Mouse (Mus musculus) spleen, postnatal 4 days (tissue): ENCODE results near the gene Stxbp1.
A peak's percentile ranks its signal among the peaks of the same experiment; 100 is the strongest.

Experiments used
- DNase-seq, 2 experiments: peaks; one replicate each; pipeline ENCODE4 v3.0.0; 2022; ENCODE audit warnings: low spot score in 2 of 2

Stxbp1 gene

DNA sequence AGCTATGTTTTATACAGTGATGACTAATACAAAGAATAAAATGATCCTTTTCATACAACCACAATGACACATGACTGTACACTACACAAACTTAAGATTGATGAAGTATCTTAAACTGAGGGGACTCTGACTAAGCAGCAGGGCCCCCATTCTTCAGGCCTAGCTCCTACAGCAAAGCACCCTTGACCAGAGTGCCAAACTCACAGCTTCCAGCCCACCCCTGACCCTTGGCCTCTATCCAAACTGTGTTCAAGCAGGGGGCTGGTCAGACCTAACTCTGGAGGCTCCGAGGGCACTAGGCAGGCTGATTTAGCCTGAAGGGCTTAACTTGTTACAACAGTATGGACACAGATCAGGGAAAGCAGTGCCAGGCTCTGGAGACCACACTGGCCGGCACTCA, 58.5 kb downstream of the Stxbp1 start:
- no peak for DNase-seq

GRCm38 (mm10) chr2:32787176-32787575, 59.9 kb downstream of the Stxbp1 start:
- no peak for DNase-seq

DNA sequence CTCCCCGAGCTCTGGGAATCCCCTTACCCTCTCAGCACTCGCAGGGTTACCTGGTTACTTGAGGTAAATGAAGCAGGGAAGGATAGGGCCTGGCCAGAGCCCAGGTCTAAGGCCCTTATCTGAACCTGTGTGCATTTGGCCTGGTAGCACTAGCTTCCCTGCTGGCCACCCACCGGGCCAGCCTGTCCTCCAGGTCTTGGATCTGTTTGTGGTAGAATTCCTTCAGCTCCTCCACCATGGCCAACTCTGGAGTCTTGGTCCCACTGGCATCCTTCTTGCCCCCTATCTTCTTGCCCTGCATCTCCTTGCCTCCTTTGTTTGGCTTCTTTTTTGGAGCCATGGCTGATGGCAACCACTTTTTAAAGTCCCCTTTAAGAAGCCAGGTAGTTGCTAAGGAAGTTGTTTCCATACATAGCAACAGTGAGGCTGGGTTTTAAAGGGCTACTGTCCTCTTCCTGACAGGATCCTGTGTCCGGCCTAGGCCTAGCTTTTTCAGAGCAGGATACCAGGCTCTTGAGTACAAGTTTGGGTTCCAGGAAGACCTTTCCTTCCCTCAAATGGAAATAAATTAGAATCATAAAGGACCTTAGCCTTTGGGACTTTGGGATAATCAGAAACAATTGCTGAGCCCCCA, 62.9 kb downstream of the Stxbp1 start, which contains the start of gene Cfap157:
TSS of gene Cfap157 (minus strand) at position 381 of the 634 bp plus-strand sequence.
- no peak for DNase-seq

DNA sequence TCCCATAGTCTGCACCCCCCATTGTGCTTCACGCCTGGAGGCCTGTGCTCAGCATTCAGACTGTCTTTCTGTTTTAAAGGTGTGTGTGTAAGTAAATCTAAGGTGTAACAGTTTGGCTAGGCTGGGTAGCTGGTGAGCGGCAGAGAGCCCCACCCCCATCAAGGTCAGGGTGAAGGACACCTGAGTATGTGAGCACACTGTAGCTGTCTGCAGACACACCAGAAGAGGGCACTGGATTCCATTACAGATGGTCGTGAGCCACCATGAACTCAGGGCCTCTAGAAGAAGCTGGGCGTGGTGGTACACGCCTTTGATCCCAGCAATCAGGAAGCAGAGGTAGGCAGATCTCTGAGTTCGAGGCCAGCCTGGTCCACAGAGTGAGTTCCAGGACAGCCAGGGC, 65.3 kb downstream of the Stxbp1 start:
- DNase-seq = no peak

DNA sequence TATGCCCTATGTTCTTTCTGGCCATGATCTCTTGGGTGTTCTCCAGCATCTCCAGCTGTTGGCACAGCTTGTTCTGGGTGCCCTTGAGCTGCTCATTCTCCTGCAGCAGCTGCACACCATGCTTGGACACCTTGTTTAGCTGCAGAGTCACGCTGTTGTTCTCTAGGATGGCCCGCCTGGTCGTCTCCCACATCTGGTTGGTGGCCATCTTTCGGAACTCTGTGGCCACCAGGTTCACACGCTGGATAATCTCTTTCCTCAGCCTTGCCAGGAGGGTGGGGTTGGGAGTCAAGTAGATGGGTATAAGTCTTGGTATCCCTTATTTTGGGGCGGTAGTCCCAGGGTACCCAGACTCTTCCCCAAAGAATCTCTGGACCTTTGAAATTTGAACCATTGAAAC, 67.3 kb downstream of the Stxbp1 start:
- DNase-seq = no peak

DNA sequence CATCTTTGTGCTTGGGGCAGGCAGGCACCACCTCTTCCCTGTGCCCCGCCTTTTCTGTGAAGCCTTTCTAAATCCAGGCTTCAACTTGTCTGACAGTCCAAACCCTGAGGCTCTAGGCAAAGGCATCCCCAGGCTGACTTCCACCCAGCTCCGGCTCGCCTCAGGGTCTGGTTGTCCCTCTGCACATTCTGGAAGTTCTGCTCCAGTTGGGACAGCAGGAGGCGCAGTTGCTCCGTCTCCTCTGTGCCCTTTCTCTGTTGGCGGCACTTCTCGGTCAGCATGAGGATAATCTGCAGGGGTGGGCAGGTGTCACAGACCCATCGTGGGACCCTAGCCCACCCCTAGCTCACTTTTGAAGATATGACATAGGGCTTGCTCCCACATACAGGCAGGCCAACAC, 67.9 kb downstream of the Stxbp1 start:
- peak; percentile 42 to 79 for DNase-seq

DNA sequence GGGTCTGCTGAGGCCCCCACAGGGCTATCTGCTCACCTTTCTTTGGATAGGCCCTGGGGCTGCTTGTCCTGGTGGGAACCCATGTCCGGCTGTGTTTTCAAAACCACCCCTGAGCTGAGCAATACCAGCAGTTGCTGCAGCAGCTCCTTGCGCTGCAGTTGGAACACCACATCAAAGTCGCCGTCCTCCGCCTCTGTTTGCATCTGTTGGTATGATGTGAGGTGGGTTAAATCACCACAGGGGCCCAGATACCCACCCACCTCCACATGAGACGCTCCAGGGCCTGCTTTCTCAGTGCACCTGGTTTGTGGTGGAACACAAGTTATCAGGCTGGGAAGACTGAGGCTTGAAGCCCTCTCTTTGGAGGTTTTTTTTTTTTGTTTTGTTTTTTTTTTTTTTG, 69.0 kb downstream of the Stxbp1 start:
- no peak for DNase-seq

GRCm38 (mm10) chr2:32776192-32776591, 70.9 kb downstream of the Stxbp1 start:
- DNase-seq = peak in 1 of 2 experiments; percentile 22

DNA sequence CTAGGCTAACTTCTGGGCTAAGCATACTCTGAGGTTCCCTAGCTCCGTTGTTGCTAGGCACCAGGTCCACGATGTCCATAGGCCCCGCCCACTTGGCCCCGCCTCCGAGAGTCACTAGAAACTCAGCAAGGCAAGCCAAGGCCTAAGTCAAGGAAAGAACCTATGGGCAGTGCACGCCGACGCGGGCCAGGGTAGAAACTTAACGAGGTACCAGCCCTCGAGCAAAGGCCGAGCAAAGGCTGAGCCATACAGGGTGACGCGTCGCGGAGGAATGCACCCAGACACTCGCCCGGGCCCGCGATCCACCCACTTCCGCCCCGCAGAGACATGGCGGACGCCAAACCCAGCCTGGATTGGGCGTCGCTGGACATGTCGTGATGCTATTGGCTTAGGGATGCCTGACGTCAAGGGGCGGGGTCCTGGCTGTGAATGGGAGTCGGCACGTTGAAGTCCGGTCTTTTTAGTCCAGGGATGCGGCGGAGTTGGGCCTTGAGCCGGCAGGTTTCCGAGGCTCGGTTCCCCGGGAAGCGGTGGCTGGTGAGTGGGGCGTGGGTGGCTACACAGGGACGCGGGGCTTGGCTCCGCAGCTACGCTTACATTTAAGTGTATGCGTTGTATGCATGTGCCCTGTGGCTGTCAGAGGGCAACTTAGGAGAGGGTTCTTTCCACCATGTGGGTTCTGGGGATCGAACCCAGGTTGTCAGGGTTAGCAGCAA, 71.5 kb downstream of the Stxbp1 start, which contains the start of the genes Ttc16 and Ptrh1:
TSS of gene Ttc16 (minus strand) at position 275 of the 716 bp plus-strand sequence.
TSS of gene Ptrh1 (plus strand) at position 428 of the 716 bp plus-strand sequence.
- DNase-seq = peak; percentile 95 to 96

- no peak for DNase-seq
Measured at GRCm38 (mm10) chr2:32772626-32773279, 74.3 kb downstream of the Stxbp1 start.

GRCm38 (mm10) chr2:32771886-32772285, 75.2 kb downstream of the Stxbp1 start:
- no peak for DNase-seq

- DNase-seq = no peak
Measured at GRCm38 (mm10) chr2:32769327-32770085, 77.5 kb downstream of the Stxbp1 start.

DNA sequence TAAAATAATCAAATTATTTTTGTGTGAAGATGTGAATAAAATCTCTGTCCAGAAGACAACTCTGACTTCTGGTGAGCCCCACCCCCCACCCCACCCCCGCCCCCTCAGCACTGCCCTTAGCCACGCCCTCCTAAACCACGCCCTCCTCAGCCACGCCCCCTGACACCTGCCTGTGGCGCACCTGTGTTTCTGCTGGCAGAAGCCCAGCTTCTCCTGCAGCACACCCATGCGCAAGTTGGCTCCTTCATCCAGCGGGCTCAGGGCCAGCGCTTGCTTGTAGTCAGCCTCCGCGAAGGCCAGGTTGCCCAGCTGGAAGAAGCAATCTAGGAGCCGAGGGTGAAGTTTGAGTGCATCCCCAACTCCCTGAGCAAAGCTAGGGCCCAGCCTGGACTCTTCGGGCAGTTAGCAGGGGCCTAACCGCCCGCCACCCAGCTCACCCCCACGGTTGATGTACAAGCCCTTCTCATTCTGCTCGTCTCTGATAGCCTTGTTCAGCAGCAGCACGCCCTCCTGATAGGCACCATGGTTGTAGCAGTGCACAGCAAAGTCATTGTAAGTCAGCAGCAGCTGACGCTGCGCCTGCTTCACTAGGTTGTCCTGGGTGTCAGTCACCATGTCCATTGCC, 78.3 kb downstream of the Stxbp1 start:
- peak; percentile 46 to 67 for DNase-seq

DNA sequence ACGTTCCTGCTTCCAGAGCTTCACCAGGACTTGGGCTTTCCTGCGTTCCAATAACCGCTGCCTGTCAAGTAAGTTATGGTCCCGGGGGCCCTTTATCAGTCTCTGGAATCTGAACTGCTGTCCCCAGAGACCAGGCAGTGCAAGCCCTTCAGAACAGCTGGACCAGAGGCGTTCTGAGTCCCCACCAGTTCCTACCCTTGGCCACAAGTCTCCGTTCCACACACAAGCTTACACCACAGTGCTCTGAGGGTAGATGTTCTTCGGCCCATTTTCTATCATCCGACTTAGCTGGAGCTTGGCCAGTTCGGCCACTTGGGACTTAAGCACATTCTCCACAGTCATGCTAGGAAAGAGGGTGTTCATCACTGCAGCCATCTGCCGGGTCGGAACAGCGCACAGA, 79.8 kb downstream of the Stxbp1 start:
- no peak for DNase-seq

- no peak for DNase-seq
Measured at GRCm38 (mm10) chr2:32763353-32763752, 83.7 kb downstream of the Stxbp1 start.

DNA sequence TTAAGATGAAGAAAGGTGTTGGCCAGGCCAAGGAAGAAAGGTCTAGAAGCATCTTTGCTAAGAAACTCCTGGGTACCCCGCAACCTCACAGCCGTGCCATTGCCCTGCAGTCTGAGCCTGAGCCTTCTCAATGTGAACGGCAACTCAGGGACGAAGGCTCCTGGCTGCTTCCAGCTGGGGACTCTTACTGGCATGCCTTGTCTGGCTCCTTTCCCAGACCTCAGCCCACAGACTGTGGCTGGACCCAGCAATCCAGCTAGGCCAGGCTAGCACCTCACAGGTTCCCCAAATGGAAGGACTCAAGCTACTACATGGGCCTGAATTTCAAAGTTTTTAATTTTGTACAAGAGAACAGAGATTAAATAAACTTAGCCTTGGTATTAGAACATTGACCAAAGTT, 85.2 kb downstream of the Stxbp1 start:
- DNase-seq = no peak

DNA sequence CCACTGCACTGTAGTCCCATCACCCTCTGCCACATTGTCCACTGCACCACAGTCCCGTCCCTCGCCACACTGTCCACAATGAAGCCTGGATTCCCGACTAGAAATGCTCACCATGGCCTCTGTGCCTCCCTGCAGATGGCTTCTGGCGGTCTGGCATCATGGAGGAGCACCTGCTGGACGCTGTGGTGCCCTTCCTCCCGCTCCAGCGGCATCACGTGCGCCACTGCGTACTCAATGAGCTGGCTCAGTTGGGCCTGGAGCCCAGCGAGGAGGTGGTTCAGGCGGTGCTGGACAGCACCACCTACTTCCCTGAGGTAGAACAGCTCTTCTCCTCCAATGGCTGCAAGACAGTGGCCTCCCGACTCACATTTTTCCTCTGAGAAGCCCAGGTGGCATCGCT, 85.7 kb downstream of the Stxbp1 start:
- DNase-seq = peak in 1 of 2 experiments; percentile 61

DNA sequence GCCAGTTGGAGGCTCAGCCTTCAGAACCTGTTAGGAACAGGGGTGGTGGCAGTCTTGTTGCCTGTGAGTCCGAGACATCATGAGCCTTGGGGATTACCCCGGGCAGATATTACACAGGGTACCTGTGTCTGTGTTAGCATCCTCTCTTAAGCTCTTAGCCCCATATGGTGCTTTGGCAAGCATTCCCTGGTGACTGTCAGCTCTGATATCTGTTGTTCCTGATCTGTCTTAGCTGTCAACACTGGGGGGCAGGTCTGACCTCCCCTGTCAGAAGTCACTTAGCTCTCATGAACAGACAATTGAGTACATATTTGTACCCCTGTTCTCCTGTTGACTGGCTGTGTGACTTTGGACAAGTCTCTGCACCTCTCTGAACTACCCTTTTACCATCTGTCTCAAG, 88.0 kb downstream of the Stxbp1 start:
- no peak for DNase-seq

GRCm38 (mm10) chr2:32758503-32758902, 88.5 kb downstream of the Stxbp1 start:
- no peak for DNase-seq

DNA sequence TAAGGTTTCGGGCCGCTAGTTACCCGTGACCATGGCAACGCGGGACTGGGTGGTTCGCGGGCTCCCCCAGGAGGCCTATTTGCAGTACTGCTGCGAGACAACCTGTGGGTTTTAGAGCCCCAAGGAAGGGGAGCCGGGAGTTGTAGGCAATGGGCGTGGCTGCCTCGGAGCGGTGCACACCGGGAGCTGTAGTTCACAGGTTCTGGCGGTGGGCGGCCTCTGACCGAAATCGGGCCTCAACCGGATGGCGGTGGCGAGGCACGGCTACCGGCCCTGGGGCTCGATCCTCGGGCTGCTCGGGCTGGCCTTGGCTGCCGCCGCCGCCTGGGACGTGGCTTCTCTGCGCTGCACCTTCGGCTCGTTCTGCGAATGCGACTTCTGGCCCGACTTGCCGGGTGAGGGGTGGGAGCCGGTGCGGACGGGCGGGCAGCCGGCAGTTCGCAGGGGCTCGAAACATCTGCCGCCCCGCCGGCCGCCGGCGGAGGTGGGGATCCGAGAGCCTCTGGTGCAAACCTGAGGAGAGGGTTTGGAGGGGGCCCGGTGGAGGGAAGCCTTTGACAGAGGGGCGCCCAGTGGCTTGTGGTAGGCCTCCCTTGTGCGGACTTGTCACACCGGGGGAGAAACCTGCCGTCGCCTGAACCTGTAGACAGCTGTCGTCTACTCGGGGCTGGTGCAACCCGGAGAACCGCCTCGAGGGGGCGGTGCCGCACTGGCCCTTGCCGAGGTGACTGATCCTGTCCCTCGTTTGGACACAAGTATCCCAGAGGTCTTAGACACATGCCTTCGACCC, 89.8 kb downstream of the Stxbp1 start, which contains the start of gene Tor2a:
TSS of gene Tor2a (plus strand) at position 179 of the 790 bp plus-strand sequence.
- DNase-seq = peak; percentile 96 to 97

GRCm38 (mm10) chr2:32756674-32757055, 90.4 kb downstream of the Stxbp1 start:
- DNase-seq = no peak
